Mouse (Mus musculus) lung, postnatal 0 days (tissue): ENCODE data around the gene Tmem176b.

Experiments
- CTCF ChIP-seq: IDR thresholded peaks from 2 replicates; pipeline ENCODE4 v1.5.1; 2016; ENCODE audit warnings: antibody characterized with exemption, mild to moderate bottlenecking
- EP300 ChIP-seq: IDR thresholded peaks from 2 replicates; pipeline ENCODE4 v1.6.1; 2016; ENCODE audit warnings: antibody characterized with exemption, mild to moderate bottlenecking, control low read depth

DNA sequence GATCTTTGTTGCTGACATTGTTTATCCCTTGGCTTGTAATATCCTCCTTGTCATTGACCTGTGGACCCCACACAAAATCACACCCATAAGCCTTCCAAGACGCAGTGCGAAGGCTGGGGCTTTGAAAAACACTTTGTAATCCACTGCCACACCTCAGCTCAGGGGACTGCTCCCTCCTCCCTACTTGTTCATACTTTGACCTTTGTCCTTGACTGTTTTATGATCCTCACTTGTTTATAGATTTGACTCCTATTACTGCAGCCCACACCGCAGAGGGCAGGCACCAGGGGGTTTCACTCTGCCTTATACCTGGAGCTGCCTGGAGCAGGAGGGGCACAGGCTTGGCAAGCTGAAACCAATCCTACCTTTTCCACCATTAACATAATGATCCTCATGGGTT is 23.4 kb upstream of the Tmem176b start:
- no peak for TF ChIP-seq CTCF
- TF ChIP-seq EP300 = no peak
